Mouse (Mus musculus): ENCODE results near the gene Ralgds. TPM values are rescaled to one million over a fixed set of nuclear protein-coding genes. Genes with fewer than 3 reads are reported as not detected.

The Ralgds gene
- polyA plus RNA-seq, 1 experiment: 5.2 TPM

GRCm38 (mm10) chr2:28588574-28588973 lies 75.6 kb downstream of the Ralgds start:
- TF ChIP-seq POLR2A (IDR thresholded peaks at IDR 0.05; ENCODE audit: borderline replicate concordance, control insufficient read depth, low read depth, low read length) (no peak), CTCF (IDR thresholded peaks at IDR 0.05; ENCODE audit: control insufficient read depth, insufficient read depth, low read length) (no peak)
- H3K4me3 ChIP-seq (replicated peaks; ENCODE audit: control insufficient read depth, low read depth, low read length): no peak overlapping the region
- no peaks in the 10 kb centered on the region for H3K4me1 ChIP-seq (ENCODE audit: control insufficient read depth, insufficient read depth, low read length)
- H3K27ac ChIP-seq (ENCODE audit: control insufficient read depth, insufficient read depth, low read depth, low read length, poor library complexity): no peak overlapping the region
- 29% methylated on average over 1 of the region's 1 CpGs for WGBS

- Histone ChIP-seq H3K27ac (ENCODE audit: control insufficient read depth, insufficient read depth, low read depth, low read length, poor library complexity) (no peak overlapping the region), H3K4me1 (ENCODE audit: control insufficient read depth, insufficient read depth, low read length) (no peaks in the 10 kb centered on the region), H3K4me3 (replicated peaks; ENCODE audit: control insufficient read depth, low read depth, low read length) (no peak overlapping the region)
- 10% methylated on average over 2 of the region's 2 CpGs for WGBS
- TF ChIP-seq CTCF (IDR thresholded peaks at IDR 0.05; ENCODE audit: control insufficient read depth, insufficient read depth, low read length) (no peak), POLR2A (IDR thresholded peaks at IDR 0.05; ENCODE audit: borderline replicate concordance, control insufficient read depth, low read depth, low read length) (no peak)
Observed at GRCm38 (mm10) chr2:28591479-28591878, 78.6 kb downstream of the Ralgds start.

GRCm38 (mm10) chr2:28592809-28593208 lies 79.9 kb downstream of the Ralgds start:
- H3K4me1 ChIP-seq (ENCODE audit: control insufficient read depth, insufficient read depth, low read length): peaks cover 3% of the 10 kb centered on the region
- H3K4me3 ChIP-seq (replicated peaks; ENCODE audit: control insufficient read depth, low read depth, low read length): no peak overlapping the region
- H3K27ac ChIP-seq (ENCODE audit: control insufficient read depth, insufficient read depth, low read depth, low read length, poor library complexity): no peak overlapping the region
- 5% methylated on average over 15 of the region's 15 CpGs for WGBS
- TF ChIP-seq POLR2A (IDR thresholded peaks at IDR 0.05; ENCODE audit: borderline replicate concordance, control insufficient read depth, low read depth, low read length) (no peak), CTCF (IDR thresholded peaks at IDR 0.05; ENCODE audit: control insufficient read depth, insufficient read depth, low read length) (peak; percentile 98)

GRCm38 (mm10) chr2:28596021-28596420 lies 83.1 kb downstream of the Ralgds start:
- peaks cover 12% of the 10 kb centered on the region for H3K4me1 ChIP-seq (ENCODE audit: control insufficient read depth, insufficient read depth, low read length)
- WGBS: 45% methylated on average over 7 of the region's 7 CpGs
- H3K27ac ChIP-seq (ENCODE audit: control insufficient read depth, insufficient read depth, low read depth, low read length, poor library complexity): peak overlapping the region; percentile 30; the same call in 1 of the 2 replicates

GRCm38 (mm10) chr2:28596998-28597397 lies 84.1 kb downstream of the Ralgds start:
- Histone ChIP-seq H3K27ac (ENCODE audit: control insufficient read depth, insufficient read depth, low read depth, low read length, poor library complexity) (peak overlapping the region; percentile 83; the same call in 1 of the 2 replicates), H3K4me1 (ENCODE audit: control insufficient read depth, insufficient read depth, low read length) (peaks cover 12% of the 10 kb centered on the region), H3K4me3 (replicated peaks; ENCODE audit: control insufficient read depth, low read depth, low read length) (no peak overlapping the region)
- WGBS: 76% methylated on average over 7 of the region's 7 CpGs
- peak; percentile 60 for TF ChIP-seq CTCF (IDR thresholded peaks at IDR 0.05; ENCODE audit: control insufficient read depth, insufficient read depth, low read length)
- no peak for TF ChIP-seq POLR2A (IDR thresholded peaks at IDR 0.05; ENCODE audit: borderline replicate concordance, control insufficient read depth, low read depth, low read length)

More at GRCm38 (mm10) chr2:28596021-28596420, 83.1 kb downstream of the Ralgds start:
- H3K4me3 ChIP-seq (replicated peaks; ENCODE audit: control insufficient read depth, low read depth, low read length): no peak overlapping the region
- no peak for TF ChIP-seq POLR2A (IDR thresholded peaks at IDR 0.05; ENCODE audit: borderline replicate concordance, control insufficient read depth, low read depth, low read length)
- TF ChIP-seq CTCF (IDR thresholded peaks at IDR 0.05; ENCODE audit: control insufficient read depth, insufficient read depth, low read length): no peak

GRCm38 (mm10) chr2:28597733-28598547 lies 85.0 kb downstream of the Ralgds start:
- peak overlapping the region; percentile 83 for H3K27ac ChIP-seq (ENCODE audit: control insufficient read depth, insufficient read depth, low read depth, low read length, poor library complexity)

GRCm38 (mm10) chr2:28598692-28599568 lies 86.0 kb downstream of the Ralgds start:
- Histone ChIP-seq H3K4me1 (ENCODE audit: control insufficient read depth, insufficient read depth, low read length) (peaks cover 12% of the 10 kb centered on the region), H3K27ac (ENCODE audit: control insufficient read depth, insufficient read depth, low read depth, low read length, poor library complexity) (peak overlapping the region; percentile 55), H3K4me3 (replicated peaks; ENCODE audit: control insufficient read depth, low read depth, low read length) (no peak overlapping the region)
- TF ChIP-seq CTCF (IDR thresholded peaks at IDR 0.05; ENCODE audit: control insufficient read depth, insufficient read depth, low read length) (no peak), POLR2A (IDR thresholded peaks at IDR 0.05; ENCODE audit: borderline replicate concordance, control insufficient read depth, low read depth, low read length) (no peak)
- 11% methylated on average over 12 of the region's 12 CpGs for WGBS

More at GRCm38 (mm10) chr2:28597733-28598547, 85.0 kb downstream of the Ralgds start:
- H3K4me1 ChIP-seq (ENCODE audit: control insufficient read depth, insufficient read depth, low read length): peaks cover 12% of the 10 kb centered on the region
- no peak overlapping the region for H3K4me3 ChIP-seq (replicated peaks; ENCODE audit: control insufficient read depth, low read depth, low read length)
- TF ChIP-seq CTCF (IDR thresholded peaks at IDR 0.05; ENCODE audit: control insufficient read depth, insufficient read depth, low read length) (no peak), POLR2A (IDR thresholded peaks at IDR 0.05; ENCODE audit: borderline replicate concordance, control insufficient read depth, low read depth, low read length) (no peak)
- WGBS: 19% methylated on average over 7 of the region's 7 CpGs

GRCm38 (mm10) chr2:28599569-28599900 lies 86.6 kb downstream of the Ralgds start:
- Histone ChIP-seq H3K4me1 (ENCODE audit: control insufficient read depth, insufficient read depth, low read length) (peaks cover 12% of the 10 kb centered on the region), H3K27ac (ENCODE audit: control insufficient read depth, insufficient read depth, low read depth, low read length, poor library complexity) (peak overlapping the region; percentile 55), H3K4me3 (replicated peaks; ENCODE audit: control insufficient read depth, low read depth, low read length) (no peak overlapping the region)
- WGBS: 12% methylated on average over 6 of the region's 6 CpGs
- TF ChIP-seq CTCF (IDR thresholded peaks at IDR 0.05; ENCODE audit: control insufficient read depth, insufficient read depth, low read length) (no peak), POLR2A (IDR thresholded peaks at IDR 0.05; ENCODE audit: borderline replicate concordance, control insufficient read depth, low read depth, low read length) (no peak)

Data from bone marrow, adult 2 months (tissue).